Mouse (Mus musculus): ENCODE data around the gene Thra.

Gene Thra

GRCm38 (mm10) chr11:98743655-98744345 is 3.4 kb downstream of the Thra start:
- in situ Hi-C loops (cut with MboI; ENCODE audit: low sequenced_read_pairs): no loop called here

GRCm38 (mm10) chr11:98744456-98745019 is 4.1 kb downstream of the Thra start:
- in situ Hi-C loops (cut with MboI; ENCODE audit: low sequenced_read_pairs): no loop called here

GRCm38 (mm10) chr11:98745932-98746853 is 5.8 kb downstream of the Thra start:
- in situ Hi-C loops (cut with MboI; ENCODE audit: low sequenced_read_pairs): no loop called here

- in situ Hi-C loops (cut with MboI; ENCODE audit: low sequenced_read_pairs): no loop called here
Observed at GRCm38 (mm10) chr11:98746855-98747693, 6.6 kb downstream of the Thra start.

- in situ Hi-C loops (cut with MboI; ENCODE audit: low sequenced_read_pairs): no loop called here
Observed at GRCm38 (mm10) chr11:98747804-98748505, 7.5 kb downstream of the Thra start.

- in situ Hi-C loops (cut with MboI; ENCODE audit: low sequenced_read_pairs): no loop called here
Observed at GRCm38 (mm10) chr11:98748506-98749416, 8.3 kb downstream of the Thra start.

GRCm38 (mm10) chr11:98749716-98750115 is 9.3 kb downstream of the Thra start:
- in situ Hi-C loops (cut with MboI; ENCODE audit: low sequenced_read_pairs): no loop called here

GRCm38 (mm10) chr11:98750351-98751201 is 10.1 kb downstream of the Thra start:
- in situ Hi-C loops (cut with MboI; ENCODE audit: low sequenced_read_pairs): no loop called here

- in situ Hi-C loops (cut with MboI; ENCODE audit: low sequenced_read_pairs): no loop called here
Observed at GRCm38 (mm10) chr11:98751221-98751782, 10.9 kb downstream of the Thra start.

- in situ Hi-C loops (cut with MboI; ENCODE audit: low sequenced_read_pairs): no loop called here
Observed at GRCm38 (mm10) chr11:98752562-98753140, 12.2 kb downstream of the Thra start.

GRCm38 (mm10) chr11:98753264-98753663 is 12.8 kb downstream of the Thra start:
- in situ Hi-C loops (cut with MboI; ENCODE audit: low sequenced_read_pairs): no loop called here

- in situ Hi-C loops (cut with MboI; ENCODE audit: low sequenced_read_pairs): no loop called here
Observed at GRCm38 (mm10) chr11:98754151-98754620, 13.7 kb downstream of the Thra start.

- in situ Hi-C loops (cut with MboI; ENCODE audit: low sequenced_read_pairs): no loop called here
Observed at GRCm38 (mm10) chr11:98754621-98755181, 14.3 kb downstream of the Thra start.

- in situ Hi-C loops (cut with MboI; ENCODE audit: low sequenced_read_pairs): no loop called here
Observed at GRCm38 (mm10) chr11:98755726-98756380, 15.4 kb downstream of the Thra start.

- in situ Hi-C loops (cut with MboI; ENCODE audit: low sequenced_read_pairs): no loop called here
Observed at GRCm38 (mm10) chr11:98756711-98757110, 16.3 kb downstream of the Thra start.

GRCm38 (mm10) chr11:98761939-98762338 is 21.5 kb downstream of the Thra start:
- in situ Hi-C loops (cut with MboI; ENCODE audit: low sequenced_read_pairs): no loop called here
